ENCODE assay signal across 8 mouse cellular contexts in the genomic region with DNA sequence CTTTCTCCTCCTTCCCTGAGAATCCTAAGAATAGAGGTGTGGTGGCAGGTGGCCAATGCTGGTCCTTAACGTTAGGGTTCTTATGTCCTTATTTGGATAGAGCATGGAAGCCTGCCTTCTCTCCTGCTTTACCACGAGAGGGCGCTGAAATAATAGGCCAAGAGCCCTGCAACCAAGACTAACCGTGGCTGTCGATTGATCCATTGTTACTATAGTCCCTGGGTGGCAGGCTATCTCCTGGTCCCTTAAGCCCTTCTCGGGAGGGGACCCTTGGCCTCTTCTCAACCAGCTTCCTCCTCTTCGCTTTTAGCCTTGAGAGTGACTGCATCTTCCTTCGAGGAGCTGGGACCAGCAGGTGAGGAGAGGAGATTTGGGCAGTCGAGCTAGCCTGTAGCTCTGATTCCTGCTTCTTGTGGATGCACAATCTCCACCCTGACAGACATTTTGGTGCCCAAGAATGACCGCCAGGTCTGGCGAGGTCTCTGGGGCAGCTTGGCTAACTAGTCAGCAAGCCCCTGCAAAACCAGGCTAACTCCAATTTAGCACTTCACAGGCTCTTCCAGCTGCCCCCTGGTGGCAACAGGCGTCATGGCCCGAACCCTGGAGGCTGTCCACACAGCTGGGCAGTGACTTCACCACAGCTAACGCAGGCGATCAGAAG. TPM values are rescaled to one million over a fixed set of nuclear protein-coding genes. Genes with fewer than 3 reads are reported as not detected.
DNase-seq lines count a peak whose midpoint lies in the region; ATAC-seq lines count a peak whose summit lies in the region.

No protein-coding gene starts in this region.

- peak overlapping the region; percentile 36 for H3K9ac ChIP-seq in hindbrain, embryonic 13.5 days

- H3K4me3 ChIP-seq in hindbrain, embryonic 13.5 days, result peak overlapping the region; percentile 24

- H3K27ac ChIP-seq in hindbrain, embryonic 13.5 days, result no peak overlapping the region

- H3K27me3 ChIP-seq in hindbrain, embryonic 13.5 days, result peaks cover 19% of the 10 kb centered on the region

- ATAC-seq in hindbrain, embryonic 13.5 days (ENCODE audit: low FRiP score), result peak; percentile 87

- H3K9me3 ChIP-seq in hindbrain, embryonic 13.5 days, result no peaks in the 10 kb centered on the region

- peaks cover 8% of the 10 kb centered on the region; the same call in 1 of the 2 replicates for H3K4me1 ChIP-seq in hindbrain, embryonic 13.5 days (replicated peaks)

- peak overlapping the region; percentile 62 for H3K4me2 ChIP-seq in hindbrain, embryonic 13.5 days

- 6% methylated on average over 15 of the region's 15 CpGs for WGBS in hindbrain, embryonic 13.5 days

- H3K36me3 ChIP-seq in hindbrain, embryonic 13.5 days, result no peaks in the 10 kb centered on the region

- DNase-seq in R1 (ENCODE audit: low read depth, low spot score), result peak; percentile 85
- peak; percentile 73 to 81 for DNase-seq in cerebellum, postnatal 14 days
- peak; percentile 53 to 62 for DNase-seq in frontal cortex, postnatal 14 days (ENCODE audit: low spot score in 2 of 2)
- DNase-seq in layer of hippocampus, postnatal 14 days (ENCODE audit: low spot score in 2 of 2), result peak; percentile 70 to 74
- peak; percentile 86 for DNase-seq in lung, postnatal 10 days
- peak; percentile 79 for DNase-seq in ovary, postnatal 36 days (ENCODE audit: low spot score)
- peak; percentile 71 to 74 for DNase-seq in thymus, postnatal 36 days

RNA-seq across cellular contexts. Expression of a gene that starts 40.6 kb away (rescaled TPM):
- 13.8 and 18.3 TPM in 2 replicates for polyA plus RNA-seq in hindbrain, embryonic 13.5 days (2015; fragmentation: Nextera tagmentation; extraction: Ambion mirVana)
- 10 to 100 TPM; 53.2 to 67.5 TPM for total RNA-seq in layer of hippocampus, postnatal 14 days (2021)

RNA-seq across cellular contexts. Expression of a gene that starts 58.0 kb away (rescaled TPM):
- 0.13 and 0.29 TPM in 2 replicates for polyA plus RNA-seq in hindbrain, embryonic 13.5 days (2015; fragmentation: Nextera tagmentation; extraction: Ambion mirVana)
- under 1 TPM; 0.35 to 0.45 TPM for total RNA-seq in layer of hippocampus, postnatal 14 days (2021)
